Mouse (Mus musculus) liver, embryonic 14.5 days (tissue): ENCODE data around the gene Mef2a. TPM values are rescaled to one million over a fixed set of nuclear protein-coding genes. Genes with fewer than 3 reads are reported as not detected.

Experiments
- ATAC-seq: fragments of 200-750 bp; cut with Nextera tagmentation; 2 replicates; pipeline ENCODE4 v1.8.0; 2017; ENCODE audit warnings: moderate number of reproducible peaks, mild to moderate bottlenecking, moderate library complexity; ENCODE audit not compliant: insufficient read depth
- DNase-seq, 3 experiments: peaks; one replicate each; pipeline ENCODE4 v3.0.0-alpha.2; 2012 to 2013; ENCODE audit warnings: low read depth in 3 of 3, low spot score in 3 of 3
- H3K27ac ChIP-seq: fragments of 300-500 bp; sonication (generic); 2 replicates; pipeline ENCODE4 v1.5.1; 2014; ENCODE audit warnings: moderate library complexity, mild to moderate bottlenecking, control low read depth, inconsistent platforms
- H3K27me3 ChIP-seq: fragments of 300-500 bp; sonication (generic); 2 replicates; pipeline ENCODE4 v1.6.1; 2014; ENCODE audit warnings: mild to moderate bottlenecking, low read length, moderate library complexity; ENCODE audit not compliant: control insufficient read depth, insufficient read depth
- H3K36me3 ChIP-seq: fragments of 300-500 bp; sonication (generic); replicated peaks from 2 replicates; pipeline ENCODE4 v1.6.1; 2014; ENCODE audit warnings: low read depth; ENCODE audit not compliant: control insufficient read depth, insufficient read depth
- H3K4me1 ChIP-seq, 2 experiments: fragments of 200-500 bp in 1 of 2; fragments of 300-500 bp in 1 of 2; sonication (generic) in 1 of 2; replicated peaks; 2 replicates each; pipeline ENCODE4 v1.6.1; 2012 to 2014; ENCODE audit warnings: antibody characterized with exemption in 1 of 2, inconsistent platforms in 1 of 2, low read length in 1 of 2; ENCODE audit not compliant: control insufficient read depth in 2 of 2, insufficient read depth in 2 of 2
- H3K4me2 ChIP-seq: fragments of 300-500 bp; sonication (generic); 2 replicates; pipeline ENCODE4 v1.6.1; 2014; ENCODE audit warnings: low read depth, mild to moderate bottlenecking, control low read depth, moderate library complexity
- H3K4me3 ChIP-seq, 2 experiments: fragments of 200-500 bp in 1 of 2; fragments of 300-500 bp in 1 of 2; sonication (generic) in 1 of 2; 2 replicates each; pipeline ENCODE4 v1.5.1; 2012 to 2014; ENCODE audit warnings: low read depth in 2 of 2, low read length in 2 of 2, mild to moderate bottlenecking in 2 of 2, control low read depth in 1 of 2, inconsistent platforms in 1 of 2, moderate library complexity in 1 of 2; ENCODE audit not compliant: insufficient read depth in 1 of 2
- H3K9ac ChIP-seq: fragments of 300-500 bp; sonication (generic); replicated peaks from 2 replicates; pipeline ENCODE4 v1.6.1; 2014; ENCODE audit warnings: mild to moderate bottlenecking, control low read depth, moderate library complexity
- H3K9me3 ChIP-seq: fragments of 300-500 bp; sonication (generic); 2 replicates; pipeline ENCODE4 v1.6.1; 2016; ENCODE audit warnings: low read length, mixed read lengths; ENCODE audit not compliant: control insufficient read depth
- CTCF ChIP-seq: IDR thresholded peaks from 2 replicates; pipeline ENCODE4 v1.5.1; 2016; ENCODE audit warnings: antibody characterized with exemption, low read depth, control low read depth
- EP300 ChIP-seq: IDR thresholded peaks from 2 replicates; pipeline ENCODE4 v1.6.1; 2016; ENCODE audit warnings: antibody characterized with exemption, low read depth
- WGBS: fragments of 180-500 bp; shearing (Covaris S2); extraction: QIAGEN DNeasy Blood & Tissue Kit; methylation state at CpG from one replicate; pipeline ENCODE4 v1.1.7; 2014; ENCODE audit not compliant: insufficient replicate concordance; 5-methylcytosine and 5-hydroxymethylcytosine counted together
- polyA plus RNA-seq, 2 experiments: library from polyadenylated mRNA; depleted of rRNA in 1 of 2; stranded (reverse) in 1 of 2; unstranded in 1 of 2; fragments of >200 nt; fragmentation: Nextera tagmentation in 1 of 2; extraction: Ambion mirVana in 1 of 2; gene quantifications; 2 replicates each; pipeline versions ENCODE4 v1.2.1 to v1.2.3; 2012 to 2014

Gene Mef2a
- polyA plus RNA-seq, 2 experiments: 5.2 to 8.6 TPM

DNA sequence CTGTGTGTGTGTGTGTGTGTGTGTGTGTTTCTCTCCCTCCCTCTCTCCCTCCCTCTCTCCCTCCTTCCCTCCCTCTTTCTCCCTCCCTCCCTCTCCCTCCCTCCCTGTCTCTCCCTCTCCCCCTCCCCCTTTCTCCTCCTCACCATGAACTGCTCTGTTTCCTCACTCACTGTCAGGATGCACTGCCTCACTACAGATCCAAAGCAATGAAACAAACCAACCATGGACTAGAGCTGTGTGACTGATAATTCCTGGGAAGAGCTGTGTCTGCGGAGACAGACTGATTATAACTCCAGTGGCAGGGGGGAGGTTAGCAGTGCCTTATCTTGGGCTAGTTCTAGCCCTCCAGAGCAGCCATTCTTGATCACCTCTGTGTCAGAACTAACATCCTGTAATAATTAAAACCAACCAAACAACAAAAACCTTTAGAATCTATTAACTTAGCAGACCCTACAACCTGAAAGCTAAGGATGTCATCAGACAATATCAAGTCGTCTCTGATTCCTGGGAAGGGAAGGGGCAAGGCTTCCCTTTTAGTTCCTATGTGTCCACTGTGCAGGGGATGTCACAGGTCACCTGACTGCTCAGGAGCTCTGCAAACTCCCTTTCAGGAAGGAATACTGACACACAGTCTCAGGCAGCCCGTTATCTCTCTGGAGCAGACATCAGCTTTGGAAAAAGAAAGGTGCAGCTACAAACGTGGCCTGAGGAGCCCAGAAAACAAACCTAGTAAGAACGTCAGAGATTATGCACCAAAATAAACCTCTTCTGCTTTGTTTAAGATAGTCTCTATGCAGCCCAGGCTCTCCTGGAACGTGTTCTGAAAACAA lies 162.4 kb downstream of the Mef2a start:
- ATAC-seq (peak; percentile 84), DNase-seq (peak; percentile 45 to 52 (median 46))
- no peaks in the 10 kb centered on the region for H3K36me3 ChIP-seq
- H3K4me3 ChIP-seq: no peak overlapping the region
- WGBS: 8% methylated on average over 6 of the region's 6 CpGs
- 0 out of 2 replicates have a peak overlapping the region, but pooled peaks have one; percentile 14 for H3K4me2 ChIP-seq
- peaks cover 3 to 11% of the 10 kb centered on the region in 2 experiments; a peak in 3 of 4 replicates for H3K4me1 ChIP-seq
- H3K27me3 ChIP-seq: no peaks in the 10 kb centered on the region
- no peaks in the 10 kb centered on the region for H3K9me3 ChIP-seq
- H3K9ac ChIP-seq: no peak overlapping the region
- no peak overlapping the region for H3K27ac ChIP-seq
- TF ChIP-seq EP300: 0 out of 2 replicates have a peak, but pooled peaks have one; percentile 28
- no peak for TF ChIP-seq CTCF

DNA sequence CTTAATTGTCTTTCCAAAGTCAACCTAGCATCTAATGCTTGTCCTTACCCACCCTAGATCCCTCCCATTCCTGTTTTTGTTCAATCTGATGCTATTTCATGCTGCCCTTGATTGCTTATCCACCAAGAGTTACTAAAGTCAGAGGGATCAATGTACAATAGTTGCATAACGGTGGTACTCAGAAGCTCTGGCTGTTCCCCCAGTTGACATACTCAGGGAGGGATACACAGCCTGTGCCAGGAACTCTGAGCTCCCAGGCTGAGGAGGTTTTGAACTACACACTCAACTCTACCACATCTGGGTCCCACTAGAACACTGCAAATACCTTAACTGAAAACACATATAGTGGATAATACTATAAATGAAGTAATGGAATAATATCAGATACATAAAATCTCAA lies 164.3 kb downstream of the Mef2a start:
- TF ChIP-seq CTCF (no peak), EP300 (no peak)
- DNase-seq: no peak
- Histone ChIP-seq H3K4me2 (no peak overlapping the region), H3K9me3 (no peaks in the 10 kb centered on the region), H3K27ac (no peak overlapping the region), H3K4me3 (no peak overlapping the region), H3K27me3 (no peaks in the 10 kb centered on the region), H3K4me1 (peaks cover 3 to 11% of the 10 kb centered on the region in 2 experiments; a peak in 3 of 4 replicates), H3K36me3 (no peaks in the 10 kb centered on the region), H3K9ac (no peak overlapping the region)
- WGBS: 65% methylated on average over 1 of the region's 1 CpGs
- no peak for ATAC-seq

DNA sequence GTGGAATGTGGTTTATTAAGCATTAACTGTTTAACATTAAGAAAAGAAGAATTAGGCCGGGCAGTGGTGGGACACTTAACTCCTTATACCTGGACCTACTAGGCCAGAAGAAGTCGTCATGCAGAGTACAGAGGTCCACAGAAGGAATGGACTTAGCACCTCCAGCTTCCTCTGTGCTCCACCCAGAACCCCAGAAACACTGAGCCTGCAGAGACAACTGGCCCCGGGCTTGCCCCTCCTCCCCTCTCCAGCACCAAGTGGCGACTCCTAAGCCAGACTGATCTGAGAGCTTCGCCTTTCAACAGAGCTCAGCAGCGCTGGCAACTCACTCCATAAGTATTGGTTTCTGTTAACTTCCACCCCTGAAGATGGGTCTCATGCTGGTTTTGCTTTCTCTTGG lies 165.0 kb downstream of the Mef2a start:
- Histone ChIP-seq H3K4me2 (no peak overlapping the region), H3K27me3 (no peaks in the 10 kb centered on the region), H3K36me3 (no peaks in the 10 kb centered on the region), H3K27ac (no peak overlapping the region), H3K4me1 (peaks cover 3 to 11% of the 10 kb centered on the region in 2 experiments; a peak in 3 of 4 replicates), H3K9ac (no peak overlapping the region), H3K4me3 (no peak overlapping the region), H3K9me3 (no peaks in the 10 kb centered on the region)
- ATAC-seq (no peak), DNase-seq (no peak)
- TF ChIP-seq CTCF: no peak
- TF ChIP-seq EP300: no peak
- WGBS: 46% methylated on average over 6 of the region's 6 CpGs

DNA sequence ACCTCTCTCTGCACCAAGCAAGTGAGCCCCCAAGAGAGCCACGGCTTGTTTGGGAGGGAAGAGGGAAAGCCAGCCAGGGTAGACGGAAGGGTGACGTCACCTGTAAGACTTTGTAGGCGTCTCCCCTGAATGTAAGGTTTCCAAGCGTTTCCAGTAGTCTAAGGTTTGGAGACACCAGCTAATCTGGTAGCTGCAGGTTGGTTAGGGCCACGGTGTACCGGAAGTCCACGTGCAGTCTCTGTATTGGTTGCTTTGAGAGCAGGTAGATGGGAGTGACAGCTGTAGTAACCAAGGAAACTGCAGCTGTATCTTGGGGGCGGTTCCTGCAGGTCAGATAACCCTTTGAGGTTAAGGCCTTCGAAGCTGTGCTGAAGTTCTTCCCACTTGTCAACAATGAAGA lies 166.2 kb downstream of the Mef2a start:
- no peak overlapping the region for H3K4me3 ChIP-seq
- WGBS: 49% methylated on average over 10 of the region's 10 CpGs
- no peak for DNase-seq

DNA sequence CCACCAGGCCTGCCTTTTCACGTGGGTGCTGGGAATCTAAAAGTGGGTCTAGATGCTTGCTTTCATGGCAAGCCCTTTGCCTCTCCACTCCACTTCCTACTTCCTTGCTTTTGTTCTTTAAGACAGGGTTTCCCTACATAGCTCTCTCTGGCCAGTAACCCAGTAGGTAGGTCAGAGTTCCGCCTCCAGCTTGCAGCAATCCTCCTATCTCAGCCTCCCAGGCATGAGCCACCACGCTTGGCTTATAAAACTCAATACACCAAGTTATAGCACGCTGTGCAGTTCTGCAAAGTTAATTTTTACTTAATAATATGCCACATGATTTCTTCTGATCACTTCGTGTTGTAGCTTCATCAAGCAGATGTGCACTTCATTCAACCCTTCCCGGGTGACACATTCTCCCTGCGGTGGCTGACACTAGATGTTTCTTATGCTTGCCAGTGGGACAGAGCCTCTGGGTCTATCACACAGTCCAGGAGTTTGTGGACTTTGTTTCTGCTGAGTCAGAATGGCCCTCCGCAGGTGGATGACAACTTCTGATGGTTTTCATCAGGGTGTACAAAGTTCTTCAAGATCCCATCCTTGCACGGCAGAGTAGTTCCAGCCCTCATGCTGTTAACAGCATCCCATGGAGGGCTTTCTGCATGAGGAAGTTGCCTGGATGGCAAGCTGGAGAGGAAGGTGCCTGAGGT lies 166.8 kb downstream of the Mef2a start:
- no peak for DNase-seq
- Histone ChIP-seq H3K9me3 (no peaks in the 10 kb centered on the region), H3K4me1 (peaks cover 3 to 11% of the 10 kb centered on the region in 2 experiments; a peak in 3 of 4 replicates), H3K27me3 (no peaks in the 10 kb centered on the region), H3K9ac (no peak overlapping the region), H3K27ac (no peak overlapping the region), H3K4me3 (no peak overlapping the region), H3K4me2 (no peak overlapping the region), H3K36me3 (no peaks in the 10 kb centered on the region)
- ATAC-seq: no peak
- TF ChIP-seq CTCF (no peak), EP300 (no peak)
- 59% methylated on average over 9 of the region's 9 CpGs for WGBS

More for the DNA sequence above, 166.2 kb downstream of the Mef2a start:
- Histone ChIP-seq H3K9ac (no peak overlapping the region), H3K36me3 (no peaks in the 10 kb centered on the region), H3K27ac (no peak overlapping the region), H3K4me1 (peaks cover 3 to 11% of the 10 kb centered on the region in 2 experiments; a peak in 3 of 4 replicates), H3K27me3 (no peaks in the 10 kb centered on the region), H3K9me3 (no peaks in the 10 kb centered on the region), H3K4me2 (no peak overlapping the region)
- no peak for ATAC-seq
- no peak for TF ChIP-seq CTCF
- TF ChIP-seq EP300: no peak
